Mouse (Mus musculus): ENCODE results near the gene Oaf.

Gene Oaf

DNA sequence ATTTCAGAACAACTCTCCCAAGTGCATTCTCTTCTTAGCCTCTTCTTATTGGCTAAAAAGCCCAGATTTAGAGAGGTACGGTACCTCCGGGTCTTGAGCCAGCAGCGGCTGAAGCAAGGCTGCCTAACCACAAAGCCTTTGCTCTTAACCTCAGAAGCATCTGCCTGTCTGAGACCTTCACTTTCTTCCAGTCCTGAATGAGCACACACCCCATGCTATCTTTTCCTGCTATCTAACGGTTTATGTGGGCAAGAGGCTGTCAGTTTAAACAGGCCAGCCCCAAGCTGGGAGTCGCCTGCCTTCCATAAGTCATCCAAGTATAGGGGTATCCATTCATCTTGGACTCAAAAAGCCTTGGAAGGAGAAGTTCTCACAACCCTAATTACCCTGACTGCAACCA lies 2.7 kb upstream of the Oaf start:
- no peak for DNase-seq

DNA sequence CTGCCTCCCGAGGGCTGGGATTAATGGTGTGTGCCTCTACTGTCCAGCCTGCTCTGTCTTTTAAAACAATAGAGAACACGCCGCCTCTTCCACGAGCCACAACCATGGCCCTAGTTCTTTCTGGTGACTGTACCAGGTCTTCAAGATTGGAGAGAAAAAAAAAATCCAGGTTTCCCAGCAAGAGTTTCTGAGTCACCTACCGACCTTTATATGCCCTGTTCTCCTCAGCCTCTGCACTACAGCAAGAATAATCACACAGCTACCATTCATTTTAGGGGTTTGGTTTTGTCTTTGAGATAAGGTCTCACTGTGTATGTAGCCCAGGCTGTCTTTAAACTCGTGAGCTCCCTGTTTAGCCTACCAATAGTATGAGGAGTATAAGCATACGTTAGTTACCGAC lies 2.3 kb upstream of the Oaf start:
- no peak for DNase-seq

DNA sequence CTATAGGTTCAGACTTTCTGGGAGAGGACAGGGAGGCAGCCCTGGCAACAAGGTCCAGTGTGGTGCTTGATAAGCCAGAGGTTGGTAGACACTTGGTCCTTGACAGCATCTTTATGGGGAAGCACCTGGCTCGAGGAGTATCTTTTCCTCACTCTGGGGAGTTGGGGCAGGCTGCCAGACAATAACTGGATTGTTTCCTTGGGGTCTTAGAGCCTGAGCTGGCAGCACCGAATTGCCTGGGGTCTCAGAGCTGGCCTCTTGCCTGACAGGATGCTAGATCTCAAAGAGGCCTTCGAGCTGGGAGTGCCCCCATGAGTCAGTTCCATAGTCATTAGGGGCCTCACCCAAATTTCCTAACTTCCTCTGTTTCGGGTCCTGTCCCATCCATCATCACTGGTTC lies 1.6 kb upstream of the Oaf start:
- DNase-seq, result no peak

DNA sequence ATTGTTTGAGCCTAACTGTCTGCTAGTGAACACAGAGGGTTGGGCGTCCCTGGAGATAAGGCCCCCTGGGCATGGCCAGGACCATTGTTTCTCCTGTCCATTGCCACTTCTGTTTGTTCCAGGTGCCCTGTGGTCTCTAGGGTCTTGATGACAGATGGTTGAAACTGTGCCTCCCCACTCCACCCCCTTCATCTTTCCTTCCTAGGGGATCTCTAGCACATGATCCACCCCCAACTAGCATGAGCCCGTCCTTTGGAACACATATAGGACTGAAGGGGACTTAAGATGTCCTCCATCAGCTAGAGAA lies 836 bp upstream of the Oaf start:
- no peak for DNase-seq

DNA sequence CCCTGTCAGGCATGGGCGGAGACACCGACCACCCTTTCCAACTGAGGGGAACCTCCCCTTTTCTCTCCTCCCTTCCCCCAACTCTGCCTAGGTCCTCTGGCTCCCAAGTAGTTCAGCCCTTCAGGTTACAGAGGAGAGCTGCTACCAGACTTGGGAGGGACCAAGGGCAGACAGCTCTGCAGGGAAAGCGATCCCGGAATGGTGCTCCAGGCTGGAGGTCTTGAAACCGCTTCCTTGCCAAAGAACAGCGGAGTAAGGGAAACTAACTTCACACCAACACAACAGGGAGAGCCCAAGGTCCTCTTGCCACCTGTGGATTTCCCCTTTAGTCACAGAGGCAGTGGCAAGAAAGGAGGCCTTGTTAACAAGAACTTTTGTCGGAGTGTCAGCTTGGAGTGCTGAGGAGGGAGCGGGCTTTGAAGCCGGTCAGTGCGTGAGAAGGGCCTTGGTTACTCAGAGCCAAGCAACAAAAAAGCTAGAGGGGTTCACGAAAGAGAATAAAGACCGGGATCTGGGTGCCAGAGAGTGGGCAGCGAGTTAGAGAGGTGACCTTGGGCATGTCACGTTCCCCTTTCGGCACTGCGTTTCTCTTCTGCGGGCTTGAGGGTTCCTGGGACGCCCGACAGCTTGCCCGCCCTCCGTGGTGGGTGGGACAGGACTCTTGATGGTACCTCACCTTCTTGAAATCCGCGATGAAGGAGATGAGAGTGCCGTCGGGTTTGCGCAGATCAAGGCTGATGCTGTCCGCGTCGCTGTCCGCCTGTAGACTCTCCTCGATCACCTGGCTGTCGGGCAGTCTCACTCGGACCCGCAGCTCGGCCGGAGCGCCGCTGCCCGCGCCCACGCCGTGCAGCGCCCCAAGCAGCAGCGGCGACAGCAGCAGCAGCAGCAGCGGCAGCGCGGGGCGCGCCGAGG lies 823 bp downstream of the Oaf start:
- peak in 1 of 2 experiments; percentile 9 for DNase-seq

DNA sequence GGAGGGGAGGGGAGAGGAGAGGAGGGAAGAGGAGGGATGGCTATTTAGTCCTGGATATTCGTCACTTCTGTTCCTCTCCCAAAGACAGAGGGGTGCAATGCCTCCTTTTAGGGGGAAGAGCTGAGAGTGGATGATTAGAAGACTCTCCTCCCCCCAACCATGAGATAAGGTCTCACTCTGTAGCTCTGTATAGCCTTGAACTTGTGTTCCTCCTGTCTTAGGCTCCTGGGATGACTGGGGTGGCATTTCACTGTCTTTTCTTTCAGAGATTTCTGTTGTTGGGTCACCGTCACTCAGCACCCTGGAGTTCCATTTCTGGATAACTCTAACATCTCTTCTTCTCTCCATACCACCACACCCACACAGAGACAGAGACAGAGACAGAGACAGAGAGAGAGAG lies 1.5 kb downstream of the Oaf start:
- DNase-seq, result no peak

DNA sequence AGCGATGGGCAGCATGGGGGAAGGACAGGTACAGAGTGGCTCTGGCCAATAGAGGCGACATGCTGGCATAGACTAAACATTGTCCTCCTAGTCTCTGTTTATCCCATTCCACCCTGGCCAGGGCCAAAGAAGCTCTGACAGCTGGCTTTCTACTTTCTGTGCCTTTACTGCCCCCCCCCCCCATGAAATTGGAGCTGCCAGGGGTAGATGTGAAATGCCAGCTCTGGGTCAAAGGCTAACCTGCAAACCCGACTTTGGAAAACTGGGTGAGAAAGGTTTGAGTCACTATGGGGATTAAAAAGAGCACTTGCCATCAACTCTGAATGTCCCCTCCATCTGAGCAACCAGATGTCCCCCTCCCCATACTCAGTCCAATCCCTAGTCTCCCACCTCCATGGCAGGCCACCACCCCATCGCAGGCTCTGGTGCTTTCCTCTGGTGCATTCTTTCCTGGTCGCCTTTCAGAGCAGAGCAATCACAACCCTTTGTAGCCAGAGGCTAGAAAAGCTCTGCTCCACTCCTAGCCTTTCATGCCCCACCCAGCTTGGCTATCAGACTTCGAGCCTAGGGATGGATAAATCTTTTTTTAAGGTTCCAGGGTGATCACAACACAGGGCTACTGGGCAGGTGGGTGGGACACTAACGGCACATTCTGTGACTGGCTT lies 2.5 kb downstream of the Oaf start:
- DNase-seq, result no peak

DNA sequence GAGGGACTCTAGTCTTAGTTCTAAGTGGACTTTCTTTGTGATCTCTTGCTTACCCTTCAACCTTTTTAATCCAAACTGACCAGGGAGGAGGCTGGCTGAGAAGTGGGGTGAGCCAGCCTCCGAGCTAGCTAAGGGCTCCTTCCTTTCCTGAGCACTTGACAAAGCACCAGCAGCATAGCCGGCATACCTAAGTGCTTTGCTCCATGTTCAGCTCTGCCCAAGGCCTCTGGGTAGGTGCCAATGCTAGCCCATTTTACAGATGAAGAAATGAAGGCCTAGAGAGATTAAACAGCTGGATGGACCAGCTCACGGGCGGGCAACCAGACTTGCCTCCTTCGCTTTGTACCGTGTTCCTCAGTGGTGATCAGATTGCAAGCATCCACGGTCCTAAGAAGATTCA lies 3.1 kb downstream of the Oaf start:
- DNase-seq, result no peak

DNA sequence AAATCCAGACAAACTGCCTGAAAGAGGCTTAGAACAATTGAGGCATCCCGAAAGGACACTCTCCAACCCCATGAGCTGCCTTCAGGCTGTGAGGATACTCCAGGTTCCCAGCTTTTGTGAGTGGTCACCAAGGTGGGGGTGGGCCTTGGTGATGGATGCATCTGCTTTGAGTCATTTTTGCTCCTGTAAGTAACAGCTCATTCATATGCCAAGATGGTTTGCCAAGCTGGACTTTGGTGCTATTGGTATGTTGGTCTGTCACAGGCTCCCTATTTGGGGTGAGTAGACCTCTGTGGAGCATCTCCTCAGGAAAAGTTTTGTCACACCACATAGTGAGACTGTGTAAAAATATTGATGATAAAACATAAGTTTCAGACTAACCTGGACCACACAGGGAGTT lies 3.6 kb downstream of the Oaf start:
- no peak for DNase-seq

DNA sequence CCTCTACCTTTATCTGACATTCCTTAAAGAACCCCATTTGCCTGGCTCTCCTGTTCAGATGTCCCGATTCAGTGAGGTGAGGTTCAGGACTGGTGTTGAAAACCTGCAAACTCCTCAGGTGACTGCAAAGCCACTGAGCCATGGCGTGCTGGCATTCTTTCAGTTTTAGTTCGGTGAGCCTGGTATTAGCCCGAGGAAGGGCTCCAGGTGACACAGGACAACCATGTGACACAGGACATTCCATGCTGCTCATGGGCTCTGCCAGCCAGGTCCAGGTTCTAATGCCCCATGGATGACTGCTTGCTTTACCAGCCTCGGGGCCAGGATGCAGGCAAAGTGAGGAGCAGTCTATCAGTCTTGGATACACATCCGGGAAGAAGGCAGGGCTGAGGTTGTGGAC lies 4.4 kb downstream of the Oaf start:
- no peak for DNase-seq

DNA sequence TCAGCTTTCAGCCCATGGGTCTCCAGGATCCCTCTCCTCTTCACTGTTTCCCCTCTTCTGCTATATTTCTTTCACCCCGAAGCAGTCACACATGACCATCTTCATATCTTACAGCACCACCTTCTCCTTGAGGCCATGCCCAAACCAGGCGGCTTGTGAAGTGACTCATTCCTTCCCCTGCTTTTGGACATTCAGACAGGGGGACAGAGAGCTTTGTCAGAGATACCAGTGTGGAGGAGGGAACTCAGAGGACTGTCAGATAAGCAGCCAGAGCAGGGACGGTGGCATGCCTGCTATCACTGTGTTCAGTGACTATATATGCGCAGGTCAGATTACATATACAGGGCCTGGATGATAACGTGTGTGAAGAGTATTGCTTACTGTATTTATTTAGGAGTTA lies 5.2 kb downstream of the Oaf start:
- no peak for DNase-seq

DNA sequence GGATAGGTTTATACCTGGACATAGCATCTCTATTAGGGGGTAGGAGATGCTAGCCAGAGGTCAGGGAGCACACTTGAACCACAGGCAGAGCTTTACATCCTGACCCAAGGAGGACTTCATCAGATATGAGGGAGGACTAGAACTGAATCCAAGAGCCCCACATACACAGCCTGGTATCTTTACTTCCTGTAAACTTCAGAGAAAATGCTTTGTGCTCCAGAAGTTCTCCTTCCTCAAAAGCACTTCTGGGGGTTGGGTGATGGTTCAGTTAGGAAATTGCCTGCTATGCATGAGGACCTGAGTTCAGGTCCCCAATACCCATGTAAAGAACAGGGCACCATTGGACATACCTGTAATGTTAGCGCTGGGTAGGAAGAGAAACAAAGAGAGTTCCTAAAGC lies 6.2 kb downstream of the Oaf start:
- no peak for DNase-seq

DNA sequence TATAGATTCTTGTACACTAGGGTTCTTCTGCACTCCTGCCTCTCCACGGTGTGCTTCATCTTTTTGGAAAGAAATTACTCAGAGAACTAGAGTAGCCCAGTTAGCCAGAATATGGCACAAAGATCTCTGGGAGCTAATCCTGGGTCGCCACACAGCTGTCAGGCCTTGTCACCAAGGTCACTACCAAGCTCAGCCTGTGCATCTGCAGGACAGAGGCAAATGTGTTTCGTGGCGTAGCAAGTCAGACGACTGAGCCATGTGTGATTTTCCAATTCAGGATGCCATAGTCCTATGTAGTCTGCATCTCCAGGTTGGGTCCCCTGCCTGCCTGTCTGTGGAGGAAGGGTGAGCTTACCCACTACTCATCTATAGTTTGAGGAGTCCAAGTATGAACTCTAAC lies 6.7 kb downstream of the Oaf start:
- no peak for DNase-seq

DNA sequence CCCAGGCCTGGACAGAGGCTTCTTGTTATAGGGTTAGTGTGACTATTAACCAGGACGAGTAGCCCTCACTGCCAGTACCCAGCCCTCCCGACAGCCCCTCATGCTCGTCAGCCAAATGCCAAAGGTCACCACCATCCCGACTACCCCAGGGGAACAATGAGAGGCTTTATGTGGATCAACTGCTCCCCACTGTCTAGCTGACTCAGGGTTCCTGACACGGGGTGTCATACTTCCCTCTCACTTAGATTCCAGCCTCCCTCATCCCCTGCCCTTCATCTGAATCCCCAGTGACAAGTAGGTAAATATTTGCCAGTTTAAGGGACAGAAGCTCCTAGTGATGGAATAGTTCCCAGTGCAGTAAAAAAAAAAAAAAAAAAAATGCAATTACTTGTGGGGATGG lies 7.4 kb downstream of the Oaf start:
- no peak for DNase-seq

DNA sequence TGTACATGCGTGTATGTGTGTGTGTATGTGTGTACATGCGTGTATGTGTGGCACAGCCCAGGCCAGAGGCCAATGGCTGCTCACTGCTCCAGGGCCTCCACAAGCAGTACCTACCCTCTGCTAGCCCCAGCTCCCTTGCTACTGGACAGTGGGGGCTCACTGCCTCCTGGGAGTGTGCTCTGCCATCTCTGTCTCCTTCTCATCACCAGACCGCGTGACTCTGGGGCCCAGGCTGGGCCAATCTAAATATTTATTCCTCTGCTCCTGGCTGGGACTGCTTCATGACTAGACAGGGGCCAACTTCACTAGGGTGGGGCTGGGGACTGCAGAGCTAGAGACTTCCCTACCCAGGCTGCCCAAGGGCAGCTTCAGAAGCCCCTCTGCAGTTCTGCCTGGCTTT lies 7.9 kb downstream of the Oaf start:
- DNase-seq, result no peak

DNA sequence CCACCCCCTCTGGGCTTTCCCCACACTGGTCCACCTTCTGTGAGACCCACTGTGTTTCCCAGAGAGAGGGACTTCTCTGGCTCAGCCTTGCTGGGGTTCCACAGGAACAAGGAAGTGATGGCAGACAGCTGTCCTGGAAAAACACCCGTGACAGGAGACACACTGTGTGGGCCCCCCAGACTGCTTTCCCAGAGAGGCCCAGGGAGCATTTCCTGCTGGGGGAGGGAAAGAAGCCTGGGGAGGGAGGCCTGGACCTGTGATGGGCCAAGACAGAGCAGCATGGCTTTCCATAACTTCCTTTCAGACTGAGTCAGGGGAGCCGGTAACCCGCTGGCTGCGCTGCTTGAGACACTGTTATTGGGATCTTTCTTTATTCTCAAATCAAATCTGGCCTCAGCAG lies 8.8 kb downstream of the Oaf start:
- DNase-seq, result no peak

DNA sequence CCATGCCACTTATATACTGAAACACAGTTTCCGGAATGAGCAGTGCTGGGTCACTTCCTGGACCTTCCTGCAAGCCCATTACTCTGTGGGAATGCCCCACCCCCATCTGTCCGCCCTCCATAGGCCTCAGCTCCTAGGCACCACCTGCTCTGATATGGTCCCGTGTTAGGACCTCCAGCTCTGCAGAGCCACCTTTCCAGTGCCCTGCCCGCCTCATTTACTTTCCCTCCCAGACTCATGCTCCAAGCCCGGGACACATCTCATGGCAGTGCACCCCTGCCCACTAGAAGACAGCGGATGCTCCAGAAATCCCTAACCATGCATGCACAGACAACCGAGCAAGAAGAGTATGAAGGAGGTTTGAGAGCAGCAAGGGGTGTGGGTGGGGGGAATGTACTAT lies 9.7 kb downstream of the Oaf start:
- DNase-seq, result no peak

DNA sequence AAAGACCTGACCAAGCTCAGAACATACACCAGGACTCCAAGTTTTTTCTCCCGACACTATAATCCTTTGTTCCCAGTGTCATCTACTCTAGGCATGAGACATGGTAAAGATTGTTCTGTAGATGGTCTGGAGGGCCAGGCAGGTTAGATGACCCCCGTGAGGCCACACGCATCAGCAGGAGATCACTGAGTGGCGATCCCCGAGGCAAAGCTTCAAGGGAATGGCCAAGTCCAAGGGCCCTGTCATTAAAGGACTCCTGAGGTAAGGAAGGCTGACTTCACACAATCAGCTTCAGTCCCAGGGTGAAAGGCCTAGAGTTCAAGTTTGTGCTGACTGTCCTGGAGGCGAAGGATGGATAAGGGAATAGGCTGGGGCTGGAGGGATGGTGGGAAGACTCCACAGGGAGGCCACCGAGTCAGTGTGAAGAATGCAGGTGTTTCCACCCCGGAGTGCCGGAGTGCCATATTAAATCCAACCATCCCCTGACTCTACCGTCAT lies 10.3 kb downstream of the Oaf start:
- DNase-seq, result no peak

DNA sequence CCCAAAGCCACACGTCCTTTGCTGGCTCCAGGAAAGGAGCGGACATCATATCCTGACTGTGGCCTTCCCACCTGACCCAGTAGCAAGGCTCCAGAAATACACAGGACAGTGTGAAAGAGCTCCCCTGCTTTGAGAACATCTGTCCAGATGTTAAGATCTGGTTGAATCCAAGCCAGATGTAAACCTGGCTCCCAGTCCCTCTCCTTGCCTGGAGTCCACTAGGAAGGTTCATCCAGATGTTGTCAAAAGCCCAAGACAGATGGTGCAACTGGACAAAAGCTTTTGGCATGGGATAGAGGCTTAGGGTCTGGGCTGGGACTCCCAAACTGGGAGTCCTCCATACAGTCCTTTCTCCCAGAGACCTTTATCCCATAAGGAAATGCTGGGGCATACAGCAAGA lies 11.0 kb downstream of the Oaf start:
- no peak for DNase-seq

DNA sequence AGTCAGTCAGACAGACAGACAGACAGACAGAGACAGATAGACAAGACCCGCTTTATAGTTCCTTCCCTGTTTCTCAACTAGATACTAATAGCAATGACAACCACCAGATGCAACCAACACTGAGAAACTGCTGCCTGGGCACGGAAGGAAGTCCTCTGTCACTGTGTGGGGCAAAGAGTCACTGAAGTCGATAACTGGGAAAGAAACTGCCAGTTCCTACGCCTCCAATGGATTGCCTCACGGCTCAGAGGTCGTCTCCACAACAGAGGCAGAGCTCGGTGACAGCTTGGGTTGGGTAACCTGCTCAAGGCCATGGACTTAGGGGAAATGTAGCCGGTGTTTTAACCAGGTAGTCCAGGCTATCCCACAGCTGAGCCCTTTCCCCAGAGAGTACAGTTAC lies 12.1 kb downstream of the Oaf start:
- no peak for DNase-seq

DNA sequence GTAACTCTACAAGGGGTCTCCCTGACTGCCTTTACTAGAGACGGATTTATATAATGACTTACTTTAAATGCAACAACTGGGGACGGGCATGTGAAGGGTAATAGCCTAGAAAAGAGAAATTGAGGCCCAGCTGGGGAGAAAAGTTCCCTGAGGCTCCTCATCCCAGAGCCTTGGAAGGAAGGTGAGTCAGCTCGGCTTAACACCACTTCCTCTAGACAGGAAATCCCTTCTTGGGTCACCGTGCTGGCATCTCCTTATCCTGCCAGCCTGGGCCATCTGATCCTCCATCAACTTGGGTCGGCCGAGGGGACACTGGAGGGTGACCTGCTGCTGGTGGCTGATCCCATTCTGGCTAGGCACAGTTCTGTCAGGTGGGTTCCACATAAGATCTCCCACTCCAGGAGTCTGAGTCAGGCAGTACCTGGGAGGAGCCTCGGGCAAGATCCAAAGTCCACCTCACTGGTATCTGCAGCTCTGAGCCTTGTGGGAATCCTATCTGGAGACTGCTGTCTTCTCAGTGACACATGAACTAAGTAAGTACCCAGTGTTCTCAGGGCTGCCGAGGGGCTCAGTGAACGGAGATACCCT lies 13.0 kb downstream of the Oaf start:
- DNase-seq, result no peak

DNA sequence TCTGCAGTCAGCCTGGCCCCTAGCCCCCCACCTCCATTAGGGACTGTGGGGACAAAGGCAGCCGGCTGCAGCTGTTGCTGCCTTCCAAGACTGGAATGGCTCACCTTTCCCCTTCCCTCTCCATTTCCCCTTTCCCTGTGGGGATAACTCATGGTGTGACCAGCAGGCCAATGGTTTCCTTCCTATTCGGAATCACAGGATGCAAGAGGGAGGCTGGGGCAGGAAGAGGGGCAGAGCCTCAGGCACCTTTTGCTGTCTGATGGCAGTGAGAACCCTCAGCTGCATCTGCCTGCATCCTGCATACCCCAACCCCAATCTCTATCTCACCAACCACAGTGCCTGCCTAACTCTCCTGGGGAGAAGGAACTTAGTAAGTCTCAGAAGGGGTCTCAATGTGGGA lies 14.2 kb downstream of the Oaf start:
- DNase-seq, result no peak

DNA sequence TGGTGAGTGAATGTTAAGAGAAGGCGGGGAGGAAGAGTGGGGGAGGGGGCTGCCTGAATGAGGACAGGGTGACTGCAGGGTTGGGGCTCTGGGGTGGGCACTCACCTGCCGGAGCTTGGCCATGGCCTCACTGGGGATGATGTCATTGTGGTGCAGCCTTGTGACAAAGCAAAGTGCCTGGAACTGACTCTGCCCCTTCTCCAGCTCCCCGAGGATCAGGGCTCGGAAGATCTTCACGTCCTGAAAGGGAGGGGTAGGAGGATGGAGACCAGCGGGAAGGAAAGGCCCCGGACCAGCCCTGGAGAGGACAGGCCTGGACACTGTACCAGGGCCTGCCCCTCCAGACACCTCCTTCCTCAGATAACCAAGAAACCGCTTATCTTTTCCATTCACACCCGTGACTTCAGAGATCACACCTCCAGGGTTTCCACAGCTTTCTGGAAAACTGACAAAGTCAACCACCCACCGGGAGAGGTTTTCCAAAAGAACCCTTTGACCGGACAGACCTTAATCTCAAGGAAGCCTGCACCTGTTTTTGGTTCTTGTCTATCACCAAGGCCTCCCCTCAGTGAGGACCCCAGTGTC lies 14.8 kb downstream of the Oaf start:
- DNase-seq, result no peak

DNA sequence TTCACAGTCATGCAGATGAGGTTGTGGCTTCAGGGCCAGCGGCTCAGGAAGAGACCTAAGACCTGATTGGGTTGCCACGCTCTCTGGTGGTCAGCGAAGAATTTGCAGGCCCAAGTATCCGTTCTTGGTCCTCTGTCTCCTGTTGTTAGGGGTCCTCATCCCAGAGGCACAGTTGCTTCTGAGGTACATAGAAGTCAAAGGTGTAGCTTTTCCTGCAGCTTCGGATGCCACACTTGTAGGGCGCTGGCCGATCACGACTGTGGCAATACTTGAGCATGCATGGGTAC lies 17.3 kb downstream of the Oaf start:
- DNase-seq, result no peak

Data from spleen, adult 18-20 months (tissue).